Mouse (Mus musculus) MEL (cell line): ENCODE results near the gene Scnm1.

Experiments used
- CTCF ChIP-seq, 3 experiments: IDR thresholded peaks in 2 of 3; conservative IDR thresholded peaks in 1 of 3; 2 replicates each; pipeline ENCODE4 v1.5.1; 2011 to 2012; ENCODE audit warnings: low read length in 3 of 3, low read depth in 2 of 3, mild to moderate bottlenecking in 2 of 3, improper control_type of control experiment in 1 of 3, inconsistent platforms in 1 of 3, mixed read lengths in 1 of 3, moderate library complexity in 1 of 3; ENCODE audit not compliant: control insufficient read depth in 1 of 3, insufficient read depth in 1 of 3, poor library complexity in 1 of 3, severe bottlenecking in 1 of 3
- ELF1 ChIP-seq: IDR thresholded peaks from 2 replicates; pipeline ENCODE4 v1.6.1; 2014; ENCODE audit warnings: low read depth, mild to moderate bottlenecking, inconsistent platforms, low read length, improper control_type of control experiment, moderate library complexity
- EP300 ChIP-seq, 2 experiments: IDR thresholded peaks; 2 replicates each; pipeline ENCODE4 v1.6.1; 2011; ENCODE audit warnings: improper control_type of control experiment in 2 of 2, low read length in 2 of 2, low read depth in 1 of 2, mild to moderate bottlenecking in 1 of 2
- GATA1 ChIP-seq: IDR thresholded peaks from 2 replicates; pipeline ENCODE4 v1.6.1; 2011; ENCODE audit warnings: low read depth, low read length, improper control_type of control experiment
- JUND ChIP-seq: IDR thresholded peaks from 2 replicates; pipeline ENCODE4 v1.6.1; 2011; ENCODE audit warnings: low read depth, mild to moderate bottlenecking, improper control_type of control experiment, low read length
- MAX ChIP-seq: IDR thresholded peaks from 2 replicates; pipeline ENCODE4 v1.6.1; 2011; ENCODE audit warnings: low read length, improper control_type of control experiment
- POLR2A ChIP-seq, 2 experiments: IDR thresholded peaks; 2 replicates each; pipeline ENCODE4 v1.6.1; 2011 to 2012; ENCODE audit warnings: low read length in 2 of 2, mild to moderate bottlenecking in 2 of 2, control low read depth in 1 of 2, improper control_type of control experiment in 1 of 2, low read depth in 1 of 2, moderate library complexity in 1 of 2; ENCODE audit not compliant: control insufficient read depth in 1 of 2, insufficient read depth in 1 of 2, poor library complexity in 1 of 2
- POLR2AphosphoS2 ChIP-seq: IDR thresholded peaks from 2 replicates; pipeline ENCODE4 v1.6.1; 2011; ENCODE audit warnings: low read length, improper control_type of control experiment
- RAD21 ChIP-seq: IDR thresholded peaks from 2 replicates; pipeline ENCODE4 v1.6.1; 2011; ENCODE audit warnings: mild to moderate bottlenecking, low read depth, low read length, improper control_type of control experiment
- TBP ChIP-seq: IDR thresholded peaks from 2 replicates; pipeline ENCODE4 v1.8.0; 2011; ENCODE audit warnings: low read depth, low read length, improper control_type of control experiment
- TCF12 ChIP-seq: IDR thresholded peaks from 2 replicates; pipeline ENCODE4 v1.6.1; 2014; ENCODE audit warnings: low read depth, mild to moderate bottlenecking, inconsistent platforms, low read length, improper control_type of control experiment, moderate library complexity
- UBTF ChIP-seq: IDR thresholded peaks from 2 replicates; pipeline ENCODE4 v1.6.1; 2012; ENCODE audit warnings: low read depth, mild to moderate bottlenecking, inconsistent platforms, low read length, improper control_type of control experiment, moderate library complexity, borderline replicate concordance; ENCODE audit not compliant: insufficient read depth
- USF1 ChIP-seq: IDR thresholded peaks from 2 replicates; pipeline ENCODE4 v1.6.1; 2014; ENCODE audit warnings: low read depth, mild to moderate bottlenecking, inconsistent platforms, low read length, improper control_type of control experiment, moderate library complexity
- ZNF384 ChIP-seq: IDR thresholded peaks from 2 replicates; pipeline ENCODE4 v1.6.1; 2012; ENCODE audit warnings: low read depth, mild to moderate bottlenecking, inconsistent platforms, low read length, improper control_type of control experiment

DNA sequence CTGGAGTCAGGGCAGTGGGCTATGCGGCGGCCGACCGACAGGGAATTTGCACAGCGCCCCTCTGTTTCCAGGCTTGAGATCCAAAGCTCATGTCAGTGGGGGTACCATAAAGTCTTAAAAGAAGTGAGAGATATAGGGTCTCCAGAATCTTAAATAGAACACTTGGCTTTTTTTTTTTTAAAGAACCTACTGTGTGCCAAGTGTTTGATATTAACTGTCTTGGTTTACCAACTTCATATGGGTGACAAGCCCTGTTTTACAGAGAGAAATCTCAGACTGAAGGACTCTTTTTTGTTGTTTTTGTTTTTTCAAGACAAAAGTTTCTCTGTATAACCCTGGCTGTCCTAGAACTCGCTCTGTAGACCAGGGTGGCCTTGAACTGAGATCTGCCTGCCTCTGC is 7.0 kb upstream of the Scnm1 start:
- no peak for TF ChIP-seq GATA1
- TF ChIP-seq TCF12: no peak
- no peak for TF ChIP-seq CTCF (IDR thresholded peaks at IDR 0.05 in 2 of 3, conservative IDR thresholded peaks at IDR 0.05 in 1 of 3; ENCODE audit: control insufficient read depth in 1 of 3, insufficient read depth in 1 of 3, low read depth in 2 of 3, low read length in 3 of 3, poor library complexity in 1 of 3, severe bottlenecking in 1 of 3)
- TF ChIP-seq UBTF: 0 out of 2 replicates have a peak, but pooled peaks have one; percentile 28
- TF ChIP-seq EP300 (IDR thresholded peaks at IDR 0.05; ENCODE audit: low read depth in 1 of 2, low read length in 2 of 2): no peak
- no peak for TF ChIP-seq POLR2A (IDR thresholded peaks at IDR 0.05; ENCODE audit: control insufficient read depth in 1 of 2, insufficient read depth in 1 of 2, low read depth in 1 of 2, low read length in 2 of 2, poor library complexity in 1 of 2)
- TF ChIP-seq POLR2AphosphoS2: no peak
- TF ChIP-seq MAX: no peak
- TF ChIP-seq USF1: no peak
- TF ChIP-seq JUND: no peak
- no peak for TF ChIP-seq TBP
- peak; percentile 36; the same call in 1 of the 2 replicates for TF ChIP-seq ZNF384
- TF ChIP-seq ELF1: no peak
- no peak for TF ChIP-seq RAD21
